Mouse (Mus musculus) left cerebral cortex, postnatal 4 days (tissue): ENCODE data around the gene Cops4. TPM values are rescaled to one million over a fixed set of nuclear protein-coding genes. Genes with fewer than 3 reads are reported as not detected.

Experiments used
- DNase-seq: peaks from one replicate; pipeline ENCODE4 v3.0.0-alpha.2; 2022
- intact Hi-C: fragments of 180-260 bp; cut with DNase I; formaldehyde crosslinking; loops from one replicate; pipeline ENCODE4 v1.15.1; 2025
- total RNA-seq, 2 experiments: library from RNA; stranded (reverse); gene quantifications; 2 replicates each; pipeline ENCODE4 v1.2.3; 2021

Cops4 gene
- total RNA-seq, 2 experiments from 2014 or later: 80.3 to 83.3 TPM

DNA sequence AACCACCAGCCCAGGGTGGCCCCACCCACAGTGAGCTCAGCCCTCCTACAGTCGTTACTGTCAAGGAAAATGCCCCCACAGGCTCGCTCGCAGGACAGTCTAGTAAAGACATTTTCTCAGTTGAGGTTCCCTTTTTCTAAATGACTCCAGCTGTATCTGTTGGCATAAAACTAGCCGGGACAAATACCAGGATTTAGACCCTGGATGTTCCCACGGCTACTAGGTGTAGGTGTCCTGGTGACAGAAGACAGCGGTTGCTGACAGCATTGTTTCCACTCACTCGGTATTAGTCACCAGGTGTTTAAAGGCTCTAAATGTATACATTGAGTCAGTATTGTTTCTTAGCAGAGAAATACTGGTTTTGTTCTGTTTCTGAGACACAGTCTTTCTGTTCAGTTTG, 17.7 kb downstream of the Cops4 start:
- DNase-seq: no peak
- intact Hi-C loops: loop anchor here (2.0 to 10.0 kb wide), 2 partner anchors 41 to 239 kb away; no protein-coding TSS in a partner anchor

DNA sequence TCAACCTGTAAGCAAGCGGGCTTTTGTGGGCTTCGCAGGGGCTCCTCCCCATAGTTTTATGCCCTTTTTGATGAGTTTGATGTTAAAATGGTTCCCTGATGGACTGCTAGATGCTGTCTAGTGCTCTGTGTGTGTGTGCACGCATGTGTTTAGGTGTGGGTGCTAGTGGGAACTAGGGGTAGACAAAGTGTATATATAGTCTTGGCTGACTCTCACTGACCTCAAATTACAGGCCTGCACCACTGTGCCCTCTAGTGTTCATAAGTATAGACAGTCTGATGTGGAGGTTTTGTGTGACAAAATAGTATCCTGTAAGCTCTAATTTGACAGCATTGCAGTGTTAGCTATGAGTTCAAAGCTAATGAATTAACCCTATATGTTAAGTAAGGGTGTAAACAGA, 18.5 kb downstream of the Cops4 start:
- intact Hi-C loops: loop anchor here (10.0 kb wide), 1 partner anchor 238 kb away; no protein-coding TSS in a partner anchor

DNA sequence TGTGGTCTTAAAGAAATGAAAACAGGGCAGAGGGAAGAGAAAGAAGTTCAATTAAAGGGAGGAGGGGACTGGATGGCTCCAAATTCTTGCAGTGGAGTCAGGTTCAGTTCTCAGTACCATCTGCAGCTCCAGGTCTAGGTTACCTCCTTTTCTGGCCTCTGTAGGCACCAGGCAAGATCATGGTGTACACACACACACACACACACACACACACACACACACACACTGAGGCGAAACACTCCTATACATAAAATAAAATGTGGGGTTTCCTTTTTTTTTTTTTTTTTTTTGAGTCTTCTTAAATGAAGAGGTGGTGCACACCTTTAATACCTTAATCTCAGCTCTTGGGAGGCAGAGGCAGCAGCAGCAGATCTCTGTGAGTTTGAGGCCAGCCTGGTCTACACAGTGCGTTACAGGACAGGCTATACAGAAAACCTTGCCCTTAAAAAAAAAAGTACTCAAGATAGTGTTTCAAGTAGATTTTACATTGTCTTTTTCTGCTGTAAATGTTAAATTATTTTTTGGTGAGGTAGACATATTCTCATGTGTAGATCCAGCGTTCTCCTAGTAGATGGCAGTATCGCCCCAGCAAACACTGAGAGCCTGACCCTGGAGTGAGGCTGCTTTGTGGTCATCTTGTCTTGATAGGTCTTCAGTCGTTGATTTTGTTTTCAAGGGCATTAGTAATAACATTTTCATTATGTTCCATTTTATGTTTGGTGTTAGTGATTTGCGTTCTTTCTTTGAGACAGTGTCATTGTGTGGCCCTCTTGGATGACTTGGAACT, 28.4 kb downstream of the Cops4 start:
- no peak for DNase-seq
- intact Hi-C loops: loop anchor here (5.0 kb wide), 1 partner anchor 116 kb away; no protein-coding TSS in a partner anchor

More for the DNA sequence above, 18.5 kb downstream of the Cops4 start:
- DNase-seq: no peak

DNA sequence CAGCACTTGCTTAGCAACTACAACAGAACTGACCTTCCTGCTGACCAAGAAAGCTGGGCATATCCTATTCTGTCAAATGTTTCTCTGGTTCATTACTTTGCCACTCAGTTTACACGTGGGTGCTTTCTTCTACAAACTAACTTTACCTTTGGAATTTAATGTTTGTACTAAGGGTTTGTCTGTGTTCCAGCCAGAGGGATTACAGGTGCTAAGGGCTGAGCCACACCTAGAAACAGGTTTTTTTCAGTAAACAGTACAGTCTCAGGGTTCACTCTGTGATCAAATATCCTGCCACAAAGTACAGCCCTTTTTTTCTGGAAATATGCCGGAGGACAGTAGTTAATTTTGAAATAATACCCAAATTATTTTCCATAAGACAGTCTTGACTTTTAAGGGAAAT, 30.1 kb downstream of the Cops4 start:
- DNase-seq: no peak

DNA sequence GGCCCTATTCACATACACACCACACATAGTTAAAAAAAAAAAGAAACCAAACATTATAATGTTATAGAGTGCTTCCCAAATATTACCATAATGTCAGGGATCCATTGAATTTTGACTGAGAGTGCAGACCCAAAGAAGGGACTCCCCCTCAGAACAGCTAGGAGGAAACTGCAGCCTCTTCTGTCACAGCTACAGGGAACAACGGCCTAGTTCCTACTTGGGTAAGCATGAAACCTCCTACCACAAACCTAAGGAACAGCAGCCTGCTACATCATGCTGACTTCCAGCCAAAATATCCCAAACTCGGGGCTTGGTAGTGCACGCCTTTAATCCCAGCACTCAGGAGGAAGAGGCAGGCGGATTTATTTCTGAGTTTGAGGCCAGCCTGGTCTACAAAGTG, 31.2 kb downstream of the Cops4 start:
- DNase-seq: no peak
- intact Hi-C loops: loop anchor here (5.0 kb wide), 1 partner anchor 113 kb away; no protein-coding TSS in a partner anchor

More for the DNA sequence above, 30.1 kb downstream of the Cops4 start:
- intact Hi-C loops: loop anchor here (5.0 kb wide), 1 partner anchor 114 kb away; no protein-coding TSS in a partner anchor

DNA sequence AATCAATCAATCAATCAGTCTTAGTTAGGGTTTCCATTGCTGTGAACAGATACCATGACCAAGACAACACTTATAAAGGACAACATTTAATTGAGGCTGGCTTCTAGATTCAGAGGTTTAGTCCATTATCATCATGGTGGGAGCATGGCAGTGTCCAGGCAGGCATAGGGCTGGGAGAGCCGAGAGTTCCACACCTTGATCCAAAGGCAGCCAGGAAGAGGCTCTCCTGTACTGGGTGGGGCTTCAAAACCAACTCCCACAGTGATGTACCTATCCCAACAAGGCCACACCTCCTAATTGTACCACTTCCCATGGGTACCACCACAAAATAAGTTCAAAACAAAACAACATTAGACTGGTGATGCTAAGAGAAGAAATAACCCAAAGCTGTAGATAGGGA, 32.0 kb downstream of the Cops4 start:
- intact Hi-C loops: loop anchor here (10.0 kb wide), 1 partner anchor 95 kb away; no protein-coding TSS in a partner anchor
- no peak for DNase-seq

DNA sequence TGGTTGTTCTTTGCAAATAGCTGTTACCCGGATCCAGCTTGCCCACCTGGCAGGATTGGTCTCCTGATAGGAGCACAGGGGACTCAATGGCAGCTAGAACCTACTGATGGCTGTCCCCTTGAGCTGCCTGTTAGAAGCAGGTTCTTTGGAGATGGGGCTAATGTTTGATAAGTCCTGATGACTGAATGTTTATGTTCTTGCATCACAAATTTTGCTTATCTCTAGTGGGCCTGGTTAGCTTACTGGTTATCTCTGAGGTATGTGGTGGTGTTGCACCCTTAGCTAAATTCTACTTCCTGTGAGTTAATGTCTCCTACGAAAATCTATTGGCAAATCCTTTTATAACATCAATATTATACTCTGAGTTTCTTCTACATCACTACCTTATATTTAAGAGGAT, 33.8 kb downstream of the Cops4 start:
- intact Hi-C loops: loop anchor here (10.0 kb wide), 1 partner anchor 93 kb away; no protein-coding TSS in a partner anchor
- DNase-seq: no peak

DNA sequence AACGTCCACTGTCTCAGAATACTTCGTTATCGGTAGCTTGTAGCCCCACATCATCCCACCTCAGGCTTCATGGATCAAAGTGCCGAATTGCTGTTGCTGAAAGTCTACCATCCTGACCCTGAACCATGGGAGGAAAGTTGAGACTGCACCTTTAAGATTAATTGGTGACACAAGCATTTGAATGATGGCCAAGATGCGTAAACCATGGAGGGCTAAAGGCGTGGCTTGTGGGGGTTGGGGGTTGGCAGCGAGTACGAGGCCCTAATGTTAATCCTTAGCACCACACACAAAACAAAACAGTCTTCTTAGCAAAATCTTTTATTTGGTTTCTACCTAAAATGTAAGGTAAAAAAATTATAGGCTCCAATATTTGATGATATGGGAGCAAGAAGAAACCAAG, 35.3 kb downstream of the Cops4 start:
- intact Hi-C loops: loop anchor here (10.0 kb wide), 1 partner anchor 91 kb away; no protein-coding TSS in a partner anchor
- DNase-seq: no peak

DNA sequence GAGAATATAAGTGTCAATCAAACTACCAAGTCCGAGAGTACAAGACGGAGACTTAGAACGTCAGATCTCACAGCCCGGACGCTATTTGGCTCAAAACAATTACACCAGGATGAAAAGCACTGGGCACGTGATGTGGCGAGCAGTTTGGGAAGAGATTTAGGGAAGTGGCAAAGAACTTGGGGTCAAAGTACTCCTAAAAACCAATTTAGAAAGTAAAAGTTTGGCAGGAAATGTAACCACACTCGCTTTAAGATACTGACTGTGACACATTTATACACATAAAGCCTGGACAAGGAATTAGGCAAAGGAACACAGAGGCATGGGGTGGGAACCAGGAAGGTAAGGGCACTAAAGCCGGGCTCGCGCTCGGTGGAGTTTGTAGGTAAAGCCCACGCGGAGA, 38.9 kb downstream of the Cops4 start:
- no peak for DNase-seq
- intact Hi-C loops: loop anchor here (10.0 kb wide), 1 partner anchor 88 kb away; no protein-coding TSS in a partner anchor

DNA sequence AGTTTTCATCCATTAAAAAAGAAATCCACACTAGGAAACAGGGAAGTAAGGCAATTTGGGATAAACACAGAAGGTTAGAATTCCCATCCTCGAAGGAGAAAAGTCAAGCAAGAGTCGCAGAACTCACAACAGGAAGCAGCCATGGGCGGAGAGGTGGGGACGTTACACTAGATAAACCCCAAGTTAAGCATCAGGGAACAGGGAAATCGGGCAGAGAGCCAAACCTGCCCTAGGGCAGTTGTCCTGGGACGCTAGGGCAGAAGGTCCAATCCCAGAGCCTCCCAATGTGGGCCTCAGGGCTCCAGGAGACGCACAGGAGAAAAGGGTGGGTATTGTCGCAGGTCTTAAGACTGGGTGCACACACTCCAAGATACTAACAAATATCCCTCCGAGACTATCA, 39.4 kb downstream of the Cops4 start:
- no peak for DNase-seq
- intact Hi-C loops: loop anchor here (10.0 kb wide), 1 partner anchor 87 kb away; no protein-coding TSS in a partner anchor

DNA sequence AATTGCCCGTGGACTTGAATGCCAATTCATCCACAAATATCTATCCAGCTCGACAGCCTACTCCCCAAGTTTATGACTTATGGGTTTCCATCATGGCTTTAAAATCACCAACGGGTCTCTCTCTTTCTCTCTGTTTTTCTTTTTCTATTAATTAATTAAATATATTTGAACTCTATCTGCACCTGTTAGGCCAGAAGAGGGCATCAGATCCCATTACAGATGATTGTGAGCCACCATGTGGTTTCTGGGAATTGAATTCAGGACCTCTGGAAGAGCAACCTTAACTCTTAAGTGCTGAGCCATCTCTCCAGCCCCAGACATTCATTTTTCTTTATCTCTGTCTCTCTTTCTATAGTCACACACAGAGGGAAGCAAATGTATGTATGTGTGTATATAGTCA, 40.7 kb downstream of the Cops4 start:
- intact Hi-C loops: loop anchor here (10.0 kb wide), 1 partner anchor 86 kb away; no protein-coding TSS in a partner anchor
- no peak for DNase-seq

DNA sequence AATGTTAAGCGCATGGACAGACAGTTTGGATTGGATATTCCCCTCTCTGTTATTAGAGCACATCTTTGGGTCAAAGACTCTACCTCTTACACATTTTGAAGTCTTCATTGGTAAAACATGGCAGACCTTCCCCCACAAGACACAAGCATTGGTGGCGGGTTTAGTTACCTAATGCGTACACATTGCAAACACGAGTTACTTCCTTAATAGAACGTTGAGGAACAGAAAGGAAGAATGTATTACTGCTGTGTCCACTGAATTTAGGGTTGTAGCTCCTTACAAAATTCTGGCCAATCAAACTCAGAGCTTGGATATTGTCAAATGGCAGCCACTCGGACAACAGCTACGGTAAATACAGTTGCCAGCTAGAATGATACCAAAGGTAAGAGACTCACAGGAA, 41.2 kb downstream of the Cops4 start:
- intact Hi-C loops: loop anchor here (10.0 kb wide), 1 partner anchor 85 kb away; no protein-coding TSS in a partner anchor
- DNase-seq: no peak

DNA sequence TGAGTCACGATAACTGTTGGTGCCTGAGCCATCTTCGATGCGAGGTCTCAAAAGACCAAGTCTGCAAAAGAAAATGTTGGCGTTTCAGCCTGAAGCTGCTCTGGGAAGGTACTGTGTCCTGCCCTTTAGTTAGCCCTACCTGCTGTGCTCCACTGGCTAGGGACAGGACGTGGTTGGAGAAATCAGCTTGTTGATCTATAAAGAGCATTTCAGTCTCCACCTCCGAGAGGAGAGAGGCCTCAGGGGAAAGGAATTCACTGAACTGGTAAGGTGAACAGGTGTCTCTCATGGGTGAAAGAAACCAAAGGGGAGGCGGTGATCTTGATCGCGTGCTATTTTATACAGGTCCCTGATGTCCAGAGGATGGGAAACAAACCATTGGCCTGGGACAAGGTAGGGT, 44.6 kb downstream of the Cops4 start:
- intact Hi-C loops: no loop called here
- DNase-seq: no peak

DNA sequence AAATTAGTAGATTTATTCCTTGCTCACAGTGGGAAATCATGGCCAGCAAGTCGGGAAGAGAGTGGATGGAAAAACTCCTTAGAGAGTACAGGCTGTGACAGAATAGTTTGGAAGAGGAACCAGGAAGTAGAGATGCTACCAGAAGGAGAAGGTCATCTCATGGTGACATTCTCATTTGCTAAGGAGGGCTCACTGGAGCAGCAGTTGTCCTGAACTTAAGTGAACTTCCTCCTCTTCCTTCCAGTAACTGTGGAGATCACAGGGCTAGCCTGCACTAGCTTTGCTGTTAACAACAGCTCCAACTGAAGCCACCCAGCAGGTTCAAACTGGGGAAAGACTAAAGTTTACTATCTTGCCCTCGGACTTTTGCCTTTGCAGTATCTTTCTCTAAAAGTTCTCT, 48.7 kb downstream of the Cops4 start:
- DNase-seq: no peak
- intact Hi-C loops: no loop called here

DNA sequence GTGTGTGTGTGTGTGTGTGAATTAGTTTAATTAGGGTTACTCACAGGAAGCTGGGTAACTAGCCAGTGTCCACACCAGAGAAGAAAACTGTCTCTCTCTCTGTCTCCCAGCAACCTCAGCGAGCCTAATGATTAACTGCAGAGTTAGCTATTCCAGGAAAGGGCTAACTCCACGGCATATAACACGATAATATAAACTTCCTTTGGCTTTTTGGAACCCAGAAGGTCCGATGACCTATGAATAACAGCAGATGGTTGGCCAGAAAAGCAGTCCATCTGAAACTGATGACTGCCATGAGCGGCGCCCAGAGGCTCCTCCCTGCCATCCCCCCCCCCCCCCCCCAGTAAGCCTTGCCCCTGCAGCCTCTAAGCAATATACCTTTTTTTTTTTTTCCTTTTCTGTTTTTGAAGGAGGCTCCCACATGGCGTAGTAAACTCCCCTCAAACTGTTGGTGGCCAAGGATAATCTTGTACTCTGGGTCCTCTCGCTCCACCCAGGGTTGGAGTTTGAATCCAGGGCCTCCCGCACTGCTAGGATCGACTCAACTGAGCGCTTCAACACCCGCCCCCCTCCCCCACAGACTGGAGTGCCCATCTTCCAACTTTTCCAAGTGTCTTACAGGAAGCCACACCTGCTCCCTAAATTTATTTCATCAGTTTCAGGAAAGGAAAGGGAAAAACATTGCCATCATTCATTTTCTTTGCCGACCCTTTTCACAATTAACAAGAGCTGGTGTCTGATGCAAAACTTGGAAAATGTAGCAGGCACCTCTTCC, 49.3 kb downstream of the Cops4 start:
- DNase-seq: no peak
- intact Hi-C loops: no loop called here

DNA sequence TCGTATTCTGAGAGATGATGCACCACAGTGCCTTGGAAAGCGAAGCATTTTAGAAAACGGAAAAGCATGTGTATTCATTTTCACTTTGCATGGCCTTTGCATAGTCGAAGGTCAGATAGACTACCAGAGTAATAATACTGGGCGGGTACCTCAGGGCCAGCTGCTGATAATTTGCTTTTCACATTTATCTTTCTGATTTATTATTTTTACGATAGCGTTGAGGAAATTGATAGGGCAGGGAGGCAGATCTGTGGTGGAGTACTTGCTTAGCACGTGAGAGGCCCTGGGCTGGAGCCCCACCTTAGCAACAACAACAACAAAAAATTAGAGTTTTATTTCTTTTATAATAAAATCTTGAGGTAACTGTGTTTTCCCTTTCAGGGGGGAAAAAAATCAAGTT, 50.1 kb downstream of the Cops4 start:
- intact Hi-C loops: no loop called here
- no peak for DNase-seq

DNA sequence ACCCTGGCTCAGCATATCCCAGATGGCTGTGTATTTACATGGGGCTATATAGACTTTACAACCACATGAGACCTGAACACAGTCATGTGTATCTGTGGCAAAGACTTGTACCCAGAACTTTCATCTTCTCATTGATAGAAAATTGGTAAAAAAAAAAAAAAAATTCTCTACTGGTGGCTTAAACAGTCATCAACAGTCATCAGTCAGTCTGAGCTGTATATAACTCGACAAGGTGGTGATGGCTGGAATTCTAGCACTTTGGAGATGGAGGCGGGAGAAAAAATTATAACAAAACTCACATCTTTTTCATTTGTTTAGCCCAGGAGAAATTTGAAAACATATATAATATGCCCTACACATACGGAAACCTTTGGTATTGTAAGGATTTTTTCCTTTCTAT, 50.7 kb downstream of the Cops4 start:
- DNase-seq: no peak
- intact Hi-C loops: no loop called here

DNA sequence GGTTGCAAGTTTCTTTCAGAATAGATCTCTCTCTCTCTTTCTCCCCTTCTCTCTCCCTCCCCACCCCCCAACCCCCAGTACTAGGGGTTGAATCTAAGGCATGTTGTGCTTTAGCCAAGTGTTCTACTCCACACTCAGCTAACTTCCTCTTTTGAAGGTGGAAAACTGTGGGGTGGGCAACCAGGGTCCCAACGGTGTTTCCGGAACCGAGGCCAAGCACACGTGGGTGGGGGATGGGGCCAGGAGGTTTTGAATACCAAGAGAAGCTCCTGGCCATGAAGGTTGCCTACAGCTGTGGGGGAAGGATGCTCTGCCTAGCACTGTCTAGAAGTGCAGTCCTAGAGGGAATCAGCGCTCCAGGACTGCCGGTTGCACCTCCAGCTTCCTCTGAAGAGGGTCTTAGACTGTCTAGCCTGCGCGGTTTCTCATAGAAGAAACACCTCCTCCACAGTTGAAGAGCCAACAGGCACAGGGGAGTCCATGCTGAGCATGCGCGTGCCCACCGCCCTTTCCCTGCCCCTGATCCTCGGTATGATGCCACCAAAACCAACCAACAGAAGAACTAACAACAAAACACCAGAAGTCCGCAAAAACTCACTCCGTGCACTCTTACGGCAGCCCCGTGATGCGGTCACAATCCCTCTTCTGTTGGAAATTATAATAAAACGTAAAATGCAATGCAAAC, 51.3 kb downstream of the Cops4 start:
- intact Hi-C loops: no loop called here
- no peak for DNase-seq

DNA sequence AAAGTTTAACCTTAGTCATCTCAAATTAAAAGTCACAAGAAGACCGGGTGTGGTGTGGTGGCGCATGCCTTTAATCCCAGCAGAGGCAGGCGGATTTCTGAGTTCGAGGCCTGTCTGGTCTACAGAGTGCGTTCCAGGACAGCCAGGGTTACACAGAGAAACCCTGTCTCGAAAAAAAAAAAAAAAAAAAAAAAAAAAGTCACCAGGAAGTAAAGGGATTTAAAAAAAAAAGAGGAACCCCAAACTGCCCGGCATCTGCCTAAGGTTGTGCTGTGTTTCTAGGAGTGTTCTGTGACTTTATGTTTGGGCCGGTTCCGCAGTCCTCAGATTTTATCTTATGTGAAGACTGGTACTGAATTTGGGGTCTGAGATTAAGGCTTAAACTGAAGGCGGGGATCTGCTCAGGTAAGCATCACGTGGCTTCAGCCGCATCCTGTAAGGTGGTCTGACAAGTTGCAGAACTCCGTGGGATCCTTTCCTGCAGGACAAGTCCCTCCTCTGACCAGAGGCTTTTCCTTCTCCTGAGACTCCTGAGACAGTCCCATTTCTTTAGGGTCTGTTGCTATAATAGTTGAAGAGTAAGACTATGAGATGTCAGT, 52.0 kb downstream of the Cops4 start:
- DNase-seq: no peak
- intact Hi-C loops: no loop called here

DNA sequence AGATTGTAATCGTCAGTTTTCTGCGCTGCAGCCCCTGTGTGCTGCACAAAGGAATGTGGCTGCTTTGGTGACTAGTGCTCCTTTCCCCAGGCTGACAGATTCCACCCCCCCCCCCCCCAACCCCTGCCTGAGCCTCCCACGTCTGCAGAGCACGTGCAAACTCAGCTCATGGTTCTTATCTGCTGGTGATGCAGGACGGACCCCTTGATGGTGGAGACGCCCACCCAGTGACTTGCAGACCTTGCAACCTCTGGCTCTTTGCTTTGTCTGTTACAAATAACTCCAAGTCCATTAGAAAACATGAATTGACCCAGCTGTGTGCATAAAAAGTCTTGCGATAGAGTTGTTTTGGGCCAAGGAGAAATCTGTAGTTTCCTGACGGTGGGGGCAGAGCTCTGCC, 52.6 kb downstream of the Cops4 start:
- intact Hi-C loops: no loop called here
- no peak for DNase-seq
